Mouse (Mus musculus) embryonic facial prominence, embryonic 12.5 days (tissue): ENCODE measurements around the gene Lrrc49. TPM values are rescaled to one million over a fixed set of nuclear protein-coding genes. Genes with fewer than 3 reads are reported as not detected.
A peak's percentile ranks its signal among the peaks of the same experiment; 100 is the strongest.

Experiments used
- ATAC-seq: fragments of 200-750 bp; cut with Nextera tagmentation; 2 replicates; pipeline ENCODE4 v1.8.0; 2017; ENCODE audit not compliant: insufficient number of reproducible peaks, insufficient read depth, low FRiP score, low TSS enrichment
- H3K27ac ChIP-seq: fragments of 300-500 bp; sonication (generic); 2 replicates; pipeline ENCODE4 v1.5.1; 2016; ENCODE audit warnings: mild to moderate bottlenecking
- H3K27me3 ChIP-seq: fragments of 300-500 bp; sonication (generic); 2 replicates; pipeline ENCODE4 v1.6.1; 2016; ENCODE audit warnings: mild to moderate bottlenecking, moderate library complexity
- H3K36me3 ChIP-seq: fragments of 300-500 bp; sonication (generic); 2 replicates; pipeline ENCODE4 v1.6.1; 2016; ENCODE audit warnings: mild to moderate bottlenecking
- H3K4me1 ChIP-seq: fragments of 300-500 bp; sonication (generic); 2 replicates; pipeline ENCODE4 v1.6.1; 2016
- H3K4me2 ChIP-seq: fragments of 300-500 bp; sonication (generic); replicated peaks from 2 replicates; pipeline ENCODE4 v1.6.1; 2016; ENCODE audit warnings: mild to moderate bottlenecking, moderate library complexity
- H3K4me3 ChIP-seq: fragments of 300-500 bp; sonication (generic); 2 replicates; pipeline ENCODE4 v1.5.1; 2016; ENCODE audit warnings: mild to moderate bottlenecking
- H3K9ac ChIP-seq: fragments of 300-500 bp; sonication (generic); 2 replicates; pipeline ENCODE4 v1.6.1; 2016; ENCODE audit warnings: mild to moderate bottlenecking, moderate library complexity
- H3K9me3 ChIP-seq: fragments of 300-500 bp; sonication (generic); 2 replicates; pipeline ENCODE4 v1.6.1; 2016; ENCODE audit warnings: mild to moderate bottlenecking, moderate library complexity
- WGBS: fragments of 180-500 bp; shearing (Covaris S2); methylation state at CpG from one replicate; pipeline ENCODE4 v1.1.7; 2016; 5-methylcytosine and 5-hydroxymethylcytosine counted together
- polyA plus RNA-seq: library from polyadenylated mRNA; unstranded; fragments of >200 nt; fragmentation: Nextera tagmentation; extraction: Ambion mirVana; gene quantifications from 2 replicates; pipeline ENCODE4 v1.2.1, GENCODE M21; 2016

The Lrrc49 gene
- 23.4 and 29.3 TPM in 2 replicates for polyA plus RNA-seq

DNA sequence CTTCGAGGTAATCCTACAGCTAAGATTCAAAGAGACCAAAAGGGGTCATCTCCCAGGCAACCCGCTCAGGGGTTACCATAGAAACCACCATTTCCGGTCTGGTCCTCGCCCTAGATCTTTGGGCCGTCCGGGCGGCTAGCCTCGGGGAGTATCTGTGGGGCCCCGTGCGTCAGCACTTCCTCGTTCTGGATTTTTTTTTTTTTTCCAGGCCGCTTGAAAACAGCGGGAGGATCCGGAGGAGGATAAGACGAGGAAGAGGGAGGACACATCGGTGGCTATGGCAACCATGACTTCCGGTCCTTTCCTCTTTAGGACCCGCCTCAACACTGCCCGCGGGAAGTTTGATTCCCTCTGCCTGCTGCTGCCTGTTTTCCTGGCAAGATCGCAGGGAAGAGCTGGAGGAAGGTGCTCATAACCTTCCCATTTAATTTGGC lies at the start of gene Lrrc49:
TSS of gene Lrrc49 (minus strand) at position 268 of the 434 bp plus-strand sequence.
- Histone ChIP-seq H3K4me1 (peaks cover 3% of the 10 kb centered on the region; the same call in 1 of the 2 replicates), H3K4me2 (peak within 1 kb of the TSS; percentile 57), H3K27me3 (no peaks in the 10 kb centered on the region), H3K9me3 (no peaks in the 10 kb centered on the region), H3K36me3 (peaks cover 4% of the 10 kb centered on the region), H3K4me3 (peak within 1 kb of the TSS; percentile 59), H3K9ac (peak within 1 kb of the TSS; percentile 41), H3K27ac (peak within 1 kb of the TSS; percentile 89)
- peak; percentile 91 for ATAC-seq
- under 1% methylated on average over 21 of the region's 21 CpGs for WGBS

DNA sequence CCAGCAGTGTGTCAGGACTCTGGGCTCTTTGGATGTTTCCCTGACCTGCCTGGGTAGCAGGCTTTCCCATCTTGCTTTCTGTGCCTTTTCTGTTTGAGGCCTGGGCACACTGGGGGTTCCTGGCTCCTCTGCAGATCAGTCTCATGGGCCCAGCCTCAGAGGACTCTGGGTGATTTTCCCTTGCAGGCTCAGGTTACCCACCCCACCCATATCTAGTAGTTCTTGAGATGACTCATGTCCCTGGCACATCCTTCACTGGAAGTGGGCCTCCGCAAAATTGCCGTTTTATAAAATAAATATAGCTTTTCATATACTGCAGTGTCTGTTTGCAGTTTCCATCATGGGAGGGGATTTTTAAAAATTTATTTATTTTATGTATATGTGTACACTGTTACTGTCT lies 46.4 kb upstream of the Lrrc49 start:
- WGBS: 95% methylated on average over 2 of the region's 2 CpGs
- Histone ChIP-seq H3K9ac (no peak overlapping the region), H3K4me2 (no peak overlapping the region), H3K27ac (no peak overlapping the region), H3K4me1 (no peaks in the 10 kb centered on the region), H3K9me3 (no peaks in the 10 kb centered on the region), H3K36me3 (peaks cover 10% of the 10 kb centered on the region; the same call in 1 of the 2 replicates), H3K27me3 (no peaks in the 10 kb centered on the region), H3K4me3 (no peak overlapping the region)
- no peak for ATAC-seq

DNA sequence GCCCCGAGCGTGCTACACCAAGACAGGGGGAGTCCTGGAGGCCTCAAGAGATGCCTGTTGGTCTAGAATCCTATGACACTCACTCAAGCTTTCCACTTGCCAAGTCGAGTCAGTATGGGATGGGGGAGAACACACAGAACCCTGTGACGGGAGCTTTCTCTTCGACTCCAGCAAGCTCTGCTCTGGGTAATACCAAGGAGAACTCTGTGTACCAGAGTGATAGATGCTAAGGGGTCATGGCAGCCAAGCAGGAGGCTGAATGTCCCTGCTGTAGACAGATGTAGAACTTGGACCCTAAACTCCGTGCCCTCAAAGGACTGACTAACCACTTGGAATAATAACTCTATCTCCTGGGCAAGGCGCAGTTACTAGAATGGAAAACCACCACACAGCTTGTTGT lies 37.0 kb upstream of the Lrrc49 start:
- Histone ChIP-seq H3K36me3 (no peaks in the 10 kb centered on the region), H3K27ac (no peak overlapping the region), H3K4me1 (no peaks in the 10 kb centered on the region), H3K27me3 (no peaks in the 10 kb centered on the region), H3K9ac (no peak overlapping the region), H3K9me3 (no peaks in the 10 kb centered on the region), H3K4me2 (no peak overlapping the region), H3K4me3 (no peak overlapping the region)
- no peak for ATAC-seq
- 86% methylated on average over 7 of the region's 7 CpGs for WGBS

DNA sequence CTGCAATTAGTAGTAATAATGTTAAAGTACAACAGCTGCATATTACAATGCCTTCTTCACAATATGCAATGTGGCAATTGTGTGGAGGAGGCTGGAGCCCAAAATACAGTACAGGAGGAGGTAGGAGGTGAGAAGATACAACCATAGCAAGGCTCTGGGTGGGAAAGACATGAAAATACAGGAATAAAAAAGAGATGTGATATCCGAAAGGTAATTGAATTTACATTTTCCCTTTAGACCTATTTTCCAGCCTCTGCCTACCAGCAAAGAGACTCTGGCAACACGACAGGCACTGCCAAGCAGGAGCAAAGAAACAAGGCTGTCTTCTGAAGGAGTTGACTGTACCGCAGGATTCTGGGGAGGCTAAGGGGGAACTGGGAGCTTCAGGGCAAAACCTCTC lies 31.7 kb upstream of the Lrrc49 start:
- 77% methylated on average over 3 of the region's 3 CpGs for WGBS
- no peak for ATAC-seq
- no peak overlapping the region for H3K9ac ChIP-seq
- H3K9me3 ChIP-seq: no peaks in the 10 kb centered on the region
- no peaks in the 10 kb centered on the region for H3K4me1 ChIP-seq
- H3K4me2 ChIP-seq: no peak overlapping the region
- H3K27ac ChIP-seq: no peak overlapping the region
- no peaks in the 10 kb centered on the region for H3K27me3 ChIP-seq
- H3K36me3 ChIP-seq: no peaks in the 10 kb centered on the region
- no peak overlapping the region for H3K4me3 ChIP-seq

DNA sequence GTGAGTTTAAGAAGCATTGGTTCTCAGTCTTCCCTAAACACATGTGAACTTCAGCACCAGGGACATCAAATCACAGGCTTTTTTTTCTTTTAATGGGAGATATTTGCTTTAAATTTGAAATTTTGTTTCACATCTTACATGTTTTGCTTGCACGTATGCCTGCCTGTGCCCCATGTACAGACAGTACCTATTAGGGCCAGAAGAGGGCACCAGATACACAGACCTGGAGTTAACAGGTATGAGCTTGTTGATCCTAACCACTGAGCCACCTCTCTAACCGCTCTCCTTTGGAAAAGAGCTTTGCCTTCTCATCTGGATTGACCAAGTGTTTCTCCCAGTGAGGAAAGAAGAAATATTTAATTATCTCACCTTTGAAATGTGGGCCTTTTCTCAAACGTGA lies 30.3 kb upstream of the Lrrc49 start:
- Histone ChIP-seq H3K27me3 (no peaks in the 10 kb centered on the region), H3K4me1 (peaks cover 2% of the 10 kb centered on the region; the same call in 1 of the 2 replicates), H3K27ac (no peak overlapping the region), H3K4me3 (no peak overlapping the region), H3K36me3 (no peaks in the 10 kb centered on the region), H3K9ac (no peak overlapping the region), H3K9me3 (no peaks in the 10 kb centered on the region), H3K4me2 (no peak overlapping the region)
- no peak for ATAC-seq
- WGBS: 55% methylated on average over 3 of the region's 3 CpGs

DNA sequence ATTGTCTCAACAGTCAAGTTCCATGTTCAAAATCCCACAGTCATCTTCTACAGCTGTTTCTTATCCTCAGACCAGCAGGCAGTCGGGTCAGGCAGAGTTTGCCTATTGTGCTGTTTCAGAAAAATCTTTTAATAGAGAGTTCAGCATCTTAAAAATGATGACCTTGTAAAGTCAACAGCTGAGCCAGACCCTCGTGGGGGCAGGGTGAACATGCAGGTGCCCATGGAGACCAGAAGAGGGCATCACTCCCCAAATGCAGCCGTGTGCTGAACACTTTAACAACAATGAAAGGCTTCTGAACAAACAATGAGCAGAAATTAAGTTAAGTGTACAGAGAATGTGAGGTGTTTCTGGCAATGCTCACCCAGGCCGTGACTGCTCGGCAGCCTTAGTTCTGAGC lies 27.9 kb upstream of the Lrrc49 start:
- WGBS: 56% methylated on average over 5 of the region's 5 CpGs
- Histone ChIP-seq H3K4me1 (peaks cover 3% of the 10 kb centered on the region; the same call in 1 of the 2 replicates), H3K4me3 (no peak overlapping the region), H3K36me3 (no peaks in the 10 kb centered on the region), H3K9ac (no peak overlapping the region), H3K9me3 (no peaks in the 10 kb centered on the region), H3K27me3 (no peaks in the 10 kb centered on the region), H3K4me2 (no peak overlapping the region), H3K27ac (no peak overlapping the region)
- no peak for ATAC-seq

DNA sequence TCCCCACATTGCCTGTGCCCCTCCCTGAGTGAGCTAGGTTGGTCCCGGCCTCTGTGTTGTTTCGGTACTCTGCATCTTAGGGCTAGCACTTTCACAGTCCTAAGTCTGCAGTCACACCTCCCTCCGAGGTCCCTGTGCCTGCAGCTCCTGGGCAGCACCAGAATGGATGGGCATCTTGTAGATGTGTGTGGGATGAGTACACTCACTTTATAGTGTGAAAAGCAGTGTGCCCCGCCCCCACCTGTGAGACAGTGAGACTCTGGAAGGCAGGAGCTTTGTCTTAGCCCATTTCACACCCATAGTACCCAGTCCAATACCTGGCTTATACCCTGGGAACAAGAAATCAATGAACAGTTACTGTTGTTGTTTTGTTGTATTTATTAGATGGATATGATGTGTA lies 27.3 kb upstream of the Lrrc49 start:
- Histone ChIP-seq H3K27me3 (no peaks in the 10 kb centered on the region), H3K36me3 (no peaks in the 10 kb centered on the region), H3K4me3 (no peak overlapping the region), H3K9me3 (no peaks in the 10 kb centered on the region), H3K4me1 (peaks cover 3% of the 10 kb centered on the region; the same call in 1 of the 2 replicates), H3K27ac (no peak overlapping the region), H3K9ac (no peak overlapping the region), H3K4me2 (no peak overlapping the region)
- ATAC-seq: no peak
- 90% methylated on average over 4 of the region's 4 CpGs for WGBS

DNA sequence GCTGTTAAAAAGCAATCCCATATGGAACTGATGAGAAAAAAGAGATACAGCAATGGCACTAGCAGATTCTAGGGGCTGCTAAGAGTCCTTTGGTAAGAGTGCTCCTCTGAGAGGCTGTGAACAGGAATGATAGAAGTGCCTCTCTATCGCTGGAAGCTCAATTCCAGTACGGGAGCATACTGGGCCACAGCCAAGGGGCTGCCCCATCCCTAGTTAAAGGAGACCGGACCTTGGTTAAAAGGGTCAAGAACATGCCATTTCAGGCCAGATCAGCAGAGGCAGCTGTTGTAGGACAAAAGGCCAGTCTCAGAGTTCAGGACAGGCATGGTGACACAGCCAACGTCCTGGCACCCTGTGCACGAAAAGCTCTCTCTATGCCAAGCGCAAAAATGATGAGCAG lies 26.2 kb upstream of the Lrrc49 start:
- Histone ChIP-seq H3K9me3 (no peaks in the 10 kb centered on the region), H3K27ac (no peak overlapping the region), H3K9ac (no peak overlapping the region), H3K27me3 (no peaks in the 10 kb centered on the region), H3K4me3 (no peak overlapping the region), H3K4me2 (peak overlapping the region; percentile 88; the same call in 1 of the 2 replicates), H3K36me3 (no peaks in the 10 kb centered on the region), H3K4me1 (peaks cover 3% of the 10 kb centered on the region; the same call in 1 of the 2 replicates)
- ATAC-seq: no peak
- WGBS: 85% methylated on average over 6 of the region's 6 CpGs

DNA sequence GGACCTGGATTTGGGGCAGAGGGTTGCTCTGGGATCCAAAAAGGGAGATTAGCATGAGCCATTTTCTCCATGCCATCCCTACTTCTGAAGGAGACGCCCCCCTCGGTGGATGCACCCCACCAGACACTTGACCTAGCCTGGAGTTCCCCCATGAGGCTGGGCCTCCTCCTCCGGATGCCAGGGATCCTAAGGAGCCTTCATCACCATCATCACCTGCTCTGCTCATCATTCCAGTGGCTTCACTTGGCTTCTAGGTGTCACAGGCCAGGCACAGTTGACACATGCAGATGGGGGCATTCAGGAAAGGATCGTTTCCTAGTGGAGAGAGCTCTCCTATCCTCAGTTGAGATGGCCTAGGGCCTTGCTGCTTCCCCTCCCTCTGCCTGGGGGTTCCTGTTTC lies 25.7 kb upstream of the Lrrc49 start:
- no peaks in the 10 kb centered on the region for H3K36me3 ChIP-seq
- H3K4me3 ChIP-seq: peak overlapping the region; percentile 53
- 37% methylated on average over 4 of the region's 4 CpGs for WGBS
- H3K27ac ChIP-seq: no peak overlapping the region
- peak overlapping the region; percentile 59; the same call in 1 of the 2 replicates for H3K9ac ChIP-seq
- H3K27me3 ChIP-seq: no peaks in the 10 kb centered on the region
- ATAC-seq: no peak
- peak overlapping the region; percentile 88 for H3K4me2 ChIP-seq
- H3K4me1 ChIP-seq: peaks cover 3% of the 10 kb centered on the region; the same call in 1 of the 2 replicates
- no peaks in the 10 kb centered on the region for H3K9me3 ChIP-seq

DNA sequence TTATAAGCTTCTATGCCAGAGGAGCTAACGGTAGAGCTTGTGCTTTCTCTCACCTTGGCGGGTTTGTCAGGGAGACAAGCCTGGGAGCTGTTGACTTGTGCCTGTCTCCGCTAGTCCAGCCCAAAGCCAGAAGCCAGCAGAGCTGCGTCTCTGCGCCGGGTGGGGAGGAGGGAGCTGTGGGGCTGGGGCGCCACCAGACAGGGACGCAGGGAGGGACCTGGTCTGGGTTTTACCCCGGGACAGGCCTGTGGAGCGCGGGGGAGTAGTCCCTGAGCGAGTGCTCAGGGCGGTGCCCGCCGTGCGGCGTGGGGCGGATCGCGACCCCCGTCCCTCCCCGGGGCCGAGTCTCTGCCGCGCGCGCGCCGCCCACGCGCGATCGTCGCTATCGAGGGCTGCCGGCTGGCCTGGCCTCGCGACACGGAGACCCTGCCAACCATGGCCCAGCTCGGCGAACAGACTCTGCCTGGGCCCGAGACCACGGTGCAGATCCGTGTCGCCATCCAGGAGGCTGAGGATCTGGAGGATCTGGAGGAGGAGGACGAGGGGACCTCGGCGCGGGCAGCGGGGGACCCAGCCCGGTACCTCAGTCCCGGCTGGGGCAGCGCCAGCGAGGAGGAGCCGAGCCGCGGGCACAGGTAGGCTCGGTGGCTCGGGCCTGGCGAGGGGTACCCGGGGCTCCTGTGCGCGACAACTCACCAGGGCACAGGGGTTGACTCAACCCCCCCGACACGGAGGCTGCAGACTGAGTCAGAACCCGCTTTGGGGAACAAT lies 25.0 kb upstream of the Lrrc49 start, which contains the start of gene Larp6:
TSS of gene Larp6 (plus strand) at position 219 of the 771 bp plus-strand sequence.
- ATAC-seq: peak; percentile 47; the same call in 1 of the 2 replicates
- Histone ChIP-seq H3K4me1 (peaks cover 3% of the 10 kb centered on the region; the same call in 1 of the 2 replicates), H3K27me3 (no peaks in the 10 kb centered on the region), H3K9ac (peak within 1 kb of the TSS; percentile 59), H3K4me3 (peak within 1 kb of the TSS; percentile 53), H3K9me3 (no peaks in the 10 kb centered on the region), H3K36me3 (no peaks in the 10 kb centered on the region), H3K27ac (no peak within 1 kb of the TSS), H3K4me2 (peak within 1 kb of the TSS; percentile 88)
- under 1% methylated on average over 66 of the region's 66 CpGs for WGBS

DNA sequence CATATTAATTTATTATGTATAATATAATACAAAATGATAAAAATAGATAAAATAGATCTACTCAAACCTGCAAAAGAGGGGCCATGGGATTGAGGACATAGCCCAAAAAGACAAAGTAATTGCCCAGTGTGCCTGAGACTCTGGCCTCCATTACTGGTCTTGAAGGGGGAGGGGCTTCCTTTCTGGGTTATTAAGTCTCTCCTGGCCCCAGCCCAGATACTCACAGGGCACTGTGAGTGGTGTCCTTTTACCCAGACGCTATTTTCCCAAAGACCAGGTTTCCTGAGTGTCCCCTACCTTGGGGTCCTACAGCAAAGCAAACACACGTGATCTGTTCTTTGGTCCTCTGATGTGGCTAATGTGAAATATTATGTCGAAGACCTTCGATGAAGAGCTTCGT lies 24.1 kb upstream of the Lrrc49 start:
- 73% methylated on average over 5 of the region's 5 CpGs for WGBS
- peaks cover 3% of the 10 kb centered on the region; the same call in 1 of the 2 replicates for H3K4me1 ChIP-seq
- no peak overlapping the region for H3K27ac ChIP-seq
- H3K27me3 ChIP-seq: no peaks in the 10 kb centered on the region
- no peaks in the 10 kb centered on the region for H3K9me3 ChIP-seq
- ATAC-seq: no peak
- H3K36me3 ChIP-seq: no peaks in the 10 kb centered on the region
- H3K4me3 ChIP-seq: no peak overlapping the region
- no peak overlapping the region for H3K4me2 ChIP-seq
- H3K9ac ChIP-seq: no peak overlapping the region

DNA sequence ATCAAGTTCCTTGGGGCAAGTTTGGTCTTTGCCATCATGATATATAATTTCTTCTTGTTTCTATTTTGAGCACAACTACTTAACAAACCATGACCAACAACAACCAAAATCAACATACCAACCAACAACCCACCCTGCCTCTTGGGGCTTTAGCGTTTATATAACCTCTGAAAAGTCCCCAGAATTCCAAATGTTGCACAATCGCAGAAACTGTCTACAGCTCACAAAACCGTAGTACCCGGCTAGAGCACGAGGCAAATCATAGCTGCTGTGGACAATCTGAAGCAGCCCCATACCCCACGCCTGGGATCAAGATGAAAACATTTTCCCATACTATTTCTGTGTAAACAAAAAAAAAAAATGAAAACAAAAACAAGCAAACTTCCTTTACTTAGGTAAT lies 21.8 kb upstream of the Lrrc49 start:
- H3K27ac ChIP-seq: no peak overlapping the region
- H3K9ac ChIP-seq: no peak overlapping the region
- H3K27me3 ChIP-seq: no peaks in the 10 kb centered on the region
- 80% methylated on average over 6 of the region's 6 CpGs for WGBS
- H3K4me3 ChIP-seq: no peak overlapping the region
- no peaks in the 10 kb centered on the region for H3K36me3 ChIP-seq
- ATAC-seq: no peak
- H3K4me1 ChIP-seq: peaks cover 3% of the 10 kb centered on the region; the same call in 1 of the 2 replicates
- no peaks in the 10 kb centered on the region for H3K9me3 ChIP-seq
- H3K4me2 ChIP-seq: no peak overlapping the region
